Mouse (Mus musculus) right cerebral cortex, postnatal 36 days (tissue): ENCODE results near the gene Tnfrsf26.
"Not testable (repeated sequence)": the region's sequence is repeated elsewhere in the genome, so short reads cannot be mapped to it uniquely, and the experiment has no call there.

Experiments
- DNase-seq, 2 experiments: peaks; one replicate each; pipeline ENCODE4 v3.0.0; 2022; ENCODE audit warnings: low spot score in 2 of 2, mixed read lengths in 1 of 2

Tnfrsf26 gene

GRCm38 (mm10) chr7:143628540-143628939 is at the start of gene Tnfrsf26:
Tnfrsf26 (minus strand) TSS chr7:143628722.
- DNase-seq, result no peak

- DNase-seq, result no peak
Measured at GRCm38 (mm10) chr7:143666427-143667311, 38.1 kb upstream of the Tnfrsf26 start.

- no peak for DNase-seq
Measured at GRCm38 (mm10) chr7:143663470-143663869, 34.9 kb upstream of the Tnfrsf26 start.

- no peak for DNase-seq
Measured at GRCm38 (mm10) chr7:143660797-143661196, 32.3 kb upstream of the Tnfrsf26 start.

GRCm38 (mm10) chr7:143649769-143650346 is 21.3 kb upstream of the Tnfrsf26 start:
- DNase-seq, result not testable (repeated sequence)

- peak; percentile 60 to 76 for DNase-seq
Measured at GRCm38 (mm10) chr7:143649034-143649768, 20.7 kb upstream of the Tnfrsf26 start, which contains the start of gene Tnfrsf22. Tnfrsf22 (minus strand) TSS chr7:143649661.

- DNase-seq, result not testable (repeated sequence)
Measured at GRCm38 (mm10) chr7:143643949-143644348, 15.4 kb upstream of the Tnfrsf26 start.

GRCm38 (mm10) chr7:143636674-143637073 is 8.2 kb upstream of the Tnfrsf26 start:
- no peak for DNase-seq

- DNase-seq, result no peak
Measured at GRCm38 (mm10) chr7:143631503-143631902, 3.0 kb upstream of the Tnfrsf26 start.

- DNase-seq, result no peak
Measured at GRCm38 (mm10) chr7:143629501-143629900, 979 bp upstream of the Tnfrsf26 start.

- no peak for DNase-seq
Measured at GRCm38 (mm10) chr7:143627555-143628286, 801 bp downstream of the Tnfrsf26 start.

- DNase-seq, result no peak
Measured at GRCm38 (mm10) chr7:143626178-143626577, 2.3 kb downstream of the Tnfrsf26 start.

- DNase-seq, result no peak
Measured at GRCm38 (mm10) chr7:143625151-143625550, 3.4 kb downstream of the Tnfrsf26 start.

GRCm38 (mm10) chr7:143624561-143624960 is 4.0 kb downstream of the Tnfrsf26 start:
- no peak for DNase-seq

GRCm38 (mm10) chr7:143620951-143621350 is 7.6 kb downstream of the Tnfrsf26 start:
- no peak for DNase-seq

GRCm38 (mm10) chr7:143614404-143615135 is 14.0 kb downstream of the Tnfrsf26 start:
- DNase-seq, result no peak

- no peak for DNase-seq
Measured at GRCm38 (mm10) chr7:143612215-143612614, 16.3 kb downstream of the Tnfrsf26 start.

GRCm38 (mm10) chr7:143605321-143605720 is 23.2 kb downstream of the Tnfrsf26 start:
- DNase-seq, result no peak

GRCm38 (mm10) chr7:143604889-143605288 is 23.6 kb downstream of the Tnfrsf26 start:
- no peak for DNase-seq

- DNase-seq, result no peak
Measured at GRCm38 (mm10) chr7:143601705-143602104, 26.8 kb downstream of the Tnfrsf26 start.

- DNase-seq, result no peak
Measured at GRCm38 (mm10) chr7:143600231-143600740, 28.2 kb downstream of the Tnfrsf26 start.
